Mouse (Mus musculus) kidney, embryonic 16.5 days (tissue): Measurements from ENCODE around the gene Abl2. TPM values are rescaled to one million over a fixed set of nuclear protein-coding genes. Genes with fewer than 3 reads are reported as not detected.

Experiments
- ATAC-seq: fragments of 200-750 bp; cut with Nextera tagmentation; 2 replicates; pipeline ENCODE4 v1.8.0; 2017; ENCODE audit warnings: moderate TSS enrichment; ENCODE audit not compliant: low FRiP score, low TSS enrichment
- H3K27ac ChIP-seq: fragments of 300-500 bp; sonication (generic); 2 replicates; pipeline ENCODE4 v1.5.1; 2014; ENCODE audit warnings: low read length
- H3K27me3 ChIP-seq: fragments of 300-500 bp; sonication (generic); 2 replicates; pipeline ENCODE4 v1.6.1; 2014; ENCODE audit warnings: low read length, control low read depth, mixed read lengths; ENCODE audit not compliant: insufficient read depth
- H3K36me3 ChIP-seq: fragments of 300-500 bp; sonication (generic); 2 replicates; pipeline ENCODE4 v1.6.1; 2014; ENCODE audit warnings: low read length, control low read depth, mixed read lengths; ENCODE audit not compliant: insufficient read depth
- H3K4me1 ChIP-seq: fragments of 300-500 bp; sonication (generic); 2 replicates; pipeline ENCODE4 v1.6.1; 2014; ENCODE audit warnings: low read length, control low read depth, mixed read lengths; ENCODE audit not compliant: insufficient read depth
- H3K4me2 ChIP-seq: fragments of 300-500 bp; sonication (generic); replicated peaks from 2 replicates; pipeline ENCODE4 v1.6.1; 2014; ENCODE audit warnings: low read depth, low read length
- H3K4me3 ChIP-seq: fragments of 300-500 bp; sonication (generic); 2 replicates; pipeline ENCODE4 v1.5.1; 2014; ENCODE audit warnings: mild to moderate bottlenecking, low read length
- H3K9ac ChIP-seq: fragments of 300-500 bp; sonication (generic); replicated peaks from 2 replicates; pipeline ENCODE4 v1.6.1; 2014; ENCODE audit warnings: low read length
- H3K9me3 ChIP-seq: fragments of 300-500 bp; sonication (generic); 2 replicates; pipeline ENCODE4 v1.6.1; 2016; ENCODE audit warnings: low read length, control low read depth
- WGBS: fragments of 180-500 bp; shearing (Covaris S2); extraction: QIAGEN DNeasy Blood & Tissue Kit; methylation state at CpG from one replicate; pipeline ENCODE4 v1.1.7; 2014; 5-methylcytosine and 5-hydroxymethylcytosine counted together
- polyA plus RNA-seq: library from polyadenylated mRNA; unstranded; fragments of >200 nt; fragmentation: Nextera tagmentation; extraction: Ambion mirVana; gene quantifications from 2 replicates; pipeline ENCODE4 v1.2.1, GENCODE M21; 2015

Gene Abl2
- polyA plus RNA-seq, 1 experiment from 2014 or later: 4.0 TPM

GRCm38 (mm10) chr1:156581149-156581548 lies 22.6 kb downstream of the Abl2 start:
- no peak for ATAC-seq
- Histone ChIP-seq H3K27me3 (no peaks in the 10 kb centered on the region), H3K4me2 (no peak overlapping the region), H3K4me1 (no peaks in the 10 kb centered on the region), H3K27ac (no peak overlapping the region), H3K4me3 (no peak overlapping the region), H3K9me3 (no peaks in the 10 kb centered on the region), H3K9ac (no peak overlapping the region), H3K36me3 (no peaks in the 10 kb centered on the region)
- WGBS: 57% methylated on average over 11 of the region's 11 CpGs

DNA sequence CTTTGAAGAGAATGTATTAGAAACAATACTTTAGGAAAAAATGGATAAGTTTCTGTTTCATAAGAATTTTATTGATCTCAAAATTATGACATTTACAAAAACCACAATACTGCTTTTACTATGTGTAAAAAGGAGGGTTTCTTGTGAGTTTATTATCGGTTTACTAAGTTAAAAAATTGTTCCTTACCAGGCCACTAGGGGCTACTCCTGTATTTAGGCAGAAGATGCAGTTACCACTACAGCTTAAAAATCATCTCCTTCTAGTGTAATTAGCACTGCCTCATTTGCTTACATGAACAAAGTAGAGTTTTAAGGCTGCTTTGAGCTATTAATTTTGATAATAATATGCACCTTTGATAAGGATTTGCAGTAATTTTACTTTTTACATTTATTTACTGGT lies 25.6 kb downstream of the Abl2 start:
- no peaks in the 10 kb centered on the region for H3K4me1 ChIP-seq
- 65% methylated on average over 1 of the region's 1 CpGs for WGBS
- no peak overlapping the region for H3K27ac ChIP-seq
- H3K4me2 ChIP-seq: no peak overlapping the region
- H3K9ac ChIP-seq: no peak overlapping the region
- no peaks in the 10 kb centered on the region for H3K9me3 ChIP-seq
- ATAC-seq: no peak
- no peaks in the 10 kb centered on the region for H3K27me3 ChIP-seq
- no peak overlapping the region for H3K4me3 ChIP-seq
- H3K36me3 ChIP-seq: no peaks in the 10 kb centered on the region

DNA sequence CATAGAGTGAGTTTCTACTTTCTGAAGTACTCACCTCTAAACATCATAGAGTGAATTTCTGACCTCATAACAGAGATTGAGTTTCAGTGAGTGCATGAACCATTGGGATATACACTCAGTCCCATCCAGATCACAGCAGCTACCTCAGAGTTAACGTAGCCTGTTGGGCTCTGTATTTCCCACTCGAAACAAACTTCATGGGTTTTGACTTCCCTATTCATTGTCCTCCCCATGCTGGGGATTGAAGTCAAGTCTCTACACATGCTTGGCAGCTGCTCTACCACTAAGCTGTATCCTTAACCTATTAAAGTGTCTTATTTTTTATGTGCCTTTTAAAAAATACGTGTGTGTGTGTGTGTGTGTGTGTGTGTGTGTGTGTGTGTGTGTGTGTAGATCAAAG lies 26.9 kb downstream of the Abl2 start:
- 76% methylated on average over 3 of the region's 3 CpGs for WGBS

DNA sequence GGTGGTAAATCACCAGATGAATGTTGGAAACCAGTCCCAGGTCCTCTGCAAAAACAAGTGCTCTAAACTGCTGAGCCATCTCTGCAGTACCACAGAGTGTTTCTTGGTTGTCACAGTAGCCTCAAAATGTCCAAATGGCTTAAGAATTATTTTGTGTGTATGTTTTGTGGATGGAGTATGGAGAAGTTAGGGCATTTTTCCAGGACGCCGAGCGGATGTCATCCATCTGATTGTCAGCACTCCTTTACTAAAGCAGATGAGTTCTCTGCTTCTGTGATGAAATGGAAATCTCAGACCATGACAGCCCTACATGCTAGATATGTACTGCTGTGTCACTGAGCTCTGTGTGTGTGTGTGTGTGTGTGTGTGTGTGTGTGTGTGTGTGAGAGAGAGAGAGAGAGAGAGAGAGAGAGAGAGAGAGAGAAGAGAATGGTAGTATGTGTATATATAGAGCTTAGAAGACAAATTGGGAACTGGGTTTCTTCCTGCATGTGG lies 31.3 kb downstream of the Abl2 start:
- no peak overlapping the region for H3K4me3 ChIP-seq
- whole genome bisulfite sequencing: 78% methylated on average over 3 of the region's 3 CpGs
- no peak overlapping the region for H3K27ac ChIP-seq
- ATAC-seq: no peak
- no peaks in the 10 kb centered on the region for H3K4me1 ChIP-seq
- no peaks in the 10 kb centered on the region for H3K9me3 ChIP-seq
- H3K9ac ChIP-seq: no peak overlapping the region
- H3K36me3 ChIP-seq: no peaks in the 10 kb centered on the region
- H3K4me2 ChIP-seq: no peak overlapping the region
- H3K27me3 ChIP-seq: no peaks in the 10 kb centered on the region

More for the DNA sequence above, 26.9 kb downstream of the Abl2 start:
- H3K9ac ChIP-seq: no peak overlapping the region
- H3K27me3 ChIP-seq: no peaks in the 10 kb centered on the region
- H3K27ac ChIP-seq: no peak overlapping the region
- no peaks in the 10 kb centered on the region for H3K4me1 ChIP-seq
- H3K36me3 ChIP-seq: no peaks in the 10 kb centered on the region
- no peak overlapping the region for H3K4me3 ChIP-seq
- H3K4me2 ChIP-seq: no peak overlapping the region
- no peaks in the 10 kb centered on the region for H3K9me3 ChIP-seq
- ATAC-seq: no peak

GRCm38 (mm10) chr1:156590357-156590756 lies 31.8 kb downstream of the Abl2 start:
- Histone ChIP-seq H3K36me3 (no peaks in the 10 kb centered on the region), H3K9me3 (no peaks in the 10 kb centered on the region), H3K27me3 (no peaks in the 10 kb centered on the region), H3K27ac (no peak overlapping the region), H3K4me1 (no peaks in the 10 kb centered on the region), H3K4me3 (no peak overlapping the region), H3K4me2 (no peak overlapping the region), H3K9ac (no peak overlapping the region)
- 24% methylated on average over 1 of the region's 1 CpGs for WGBS
- 0 out of 2 replicates have a peak, but pooled peaks have one; percentile 27 for ATAC-seq

DNA sequence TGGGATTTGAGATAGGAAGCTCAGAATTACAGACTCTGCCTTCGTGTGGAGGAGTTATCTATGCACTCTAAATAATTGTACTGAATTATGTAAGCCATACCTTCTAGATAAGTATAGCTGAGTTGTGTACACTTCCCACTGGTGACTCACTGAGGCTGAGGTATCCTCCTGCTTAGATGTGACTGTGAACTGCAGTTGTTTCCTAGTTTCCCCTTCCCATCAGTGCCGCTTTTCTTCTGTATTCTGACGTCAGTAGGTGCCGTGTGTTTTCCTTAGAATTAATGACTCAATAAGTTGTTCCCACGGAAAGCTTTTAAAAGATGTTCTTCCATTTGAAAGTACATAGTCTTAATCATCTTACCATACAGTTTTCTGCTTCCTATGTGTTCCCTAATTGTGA lies 34.7 kb downstream of the Abl2 start:
- Histone ChIP-seq H3K4me3 (no peak overlapping the region), H3K9me3 (no peaks in the 10 kb centered on the region), H3K4me1 (no peaks in the 10 kb centered on the region), H3K27ac (no peak overlapping the region), H3K27me3 (no peaks in the 10 kb centered on the region), H3K36me3 (no peaks in the 10 kb centered on the region), H3K9ac (no peak overlapping the region), H3K4me2 (no peak overlapping the region)
- WGBS: 70% methylated on average over 5 of the region's 5 CpGs
- ATAC-seq: no peak

- H3K4me1 ChIP-seq: no peaks in the 10 kb centered on the region
- no peaks in the 10 kb centered on the region for H3K36me3 ChIP-seq
- no peaks in the 10 kb centered on the region for H3K27me3 ChIP-seq
- H3K27ac ChIP-seq: no peak overlapping the region
- ATAC-seq: 0 out of 2 replicates have a peak, but pooled peaks have one; percentile 49
- no peak overlapping the region for H3K4me3 ChIP-seq
- 59% methylated on average over 4 of the region's 4 CpGs for WGBS
- H3K9ac ChIP-seq: no peak overlapping the region
- H3K4me2 ChIP-seq: no peak overlapping the region
- H3K9me3 ChIP-seq: no peaks in the 10 kb centered on the region
These were observed 38.5 kb downstream of the Abl2 start for GRCm38 (mm10) chr1:156597089-156597488.

DNA sequence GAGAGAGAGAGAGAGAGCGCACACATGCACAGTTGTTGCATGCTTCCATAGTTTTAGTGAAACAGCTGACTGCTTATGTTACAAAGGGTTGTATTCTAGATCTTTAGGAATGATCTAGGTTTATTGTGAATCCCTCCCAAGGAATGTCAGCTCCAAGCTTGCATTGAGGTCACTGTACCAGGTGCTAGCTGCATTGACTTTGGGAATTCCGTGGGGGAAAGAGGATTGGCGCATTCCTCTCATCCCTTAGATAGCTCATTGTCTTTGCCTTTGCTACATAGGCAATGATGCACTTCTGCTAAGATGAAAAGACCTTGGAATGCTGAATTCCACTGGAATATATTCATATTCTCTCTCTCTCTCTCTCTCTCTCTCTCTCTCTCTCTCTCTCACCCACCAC lies 44.0 kb downstream of the Abl2 start:
- ATAC-seq: no peak
- H3K4me2 ChIP-seq: no peak overlapping the region
- H3K9me3 ChIP-seq: no peaks in the 10 kb centered on the region
- H3K4me1 ChIP-seq: peaks cover 3% of the 10 kb centered on the region; the same call in 1 of the 2 replicates
- H3K9ac ChIP-seq: no peak overlapping the region
- no peaks in the 10 kb centered on the region for H3K36me3 ChIP-seq
- H3K4me3 ChIP-seq: no peak overlapping the region
- H3K27ac ChIP-seq: no peak overlapping the region
- 82% methylated on average over 3 of the region's 3 CpGs for WGBS
- no peaks in the 10 kb centered on the region for H3K27me3 ChIP-seq

DNA sequence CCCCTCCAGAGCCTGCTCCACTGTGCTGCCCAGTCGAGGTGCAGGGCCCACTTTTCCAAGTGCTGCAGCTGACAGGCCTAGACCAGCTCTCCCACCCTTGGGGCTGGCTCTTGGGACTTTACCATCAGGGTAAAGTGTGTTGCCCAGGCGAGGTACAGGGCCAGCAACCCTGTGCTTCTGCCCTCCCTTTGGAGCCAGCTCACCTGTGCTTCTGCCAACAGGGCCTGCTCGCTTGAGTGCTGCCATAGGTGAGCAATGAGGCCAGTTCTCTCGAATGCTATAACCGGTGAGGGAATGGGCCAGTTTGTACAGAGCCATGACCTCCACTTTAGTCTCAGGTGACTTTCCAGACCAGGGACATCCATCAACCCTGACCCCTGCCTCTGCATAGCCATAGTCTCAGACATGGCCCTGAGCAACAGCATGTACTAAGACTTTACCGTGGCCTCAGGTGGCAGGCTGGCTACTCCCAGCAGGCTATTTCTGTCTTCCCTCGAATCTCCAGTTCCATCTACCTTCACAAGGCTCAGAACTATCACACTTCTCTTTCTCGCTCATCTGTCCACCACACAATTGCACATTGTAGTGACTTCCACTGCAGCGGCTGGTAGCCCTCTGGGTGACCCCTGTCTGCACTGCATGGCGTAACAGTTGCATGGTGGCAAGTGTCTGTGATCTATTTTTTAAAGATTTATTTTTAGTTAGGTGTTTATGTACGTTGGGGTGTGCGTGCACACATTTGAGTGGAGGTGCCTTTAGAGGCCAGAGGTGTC lies 46.7 kb downstream of the Abl2 start:
- 66% methylated on average over 12 of the region's 12 CpGs for WGBS
- Histone ChIP-seq H3K27ac (no peak overlapping the region), H3K27me3 (no peaks in the 10 kb centered on the region), H3K4me3 (no peak overlapping the region), H3K36me3 (no peaks in the 10 kb centered on the region), H3K9ac (no peak overlapping the region), H3K9me3 (no peaks in the 10 kb centered on the region), H3K4me2 (no peak overlapping the region), H3K4me1 (peaks cover 10% of the 10 kb centered on the region; the same call in 1 of the 2 replicates)
- peak; percentile 27; the same call in 1 of the 2 replicates for ATAC-seq

DNA sequence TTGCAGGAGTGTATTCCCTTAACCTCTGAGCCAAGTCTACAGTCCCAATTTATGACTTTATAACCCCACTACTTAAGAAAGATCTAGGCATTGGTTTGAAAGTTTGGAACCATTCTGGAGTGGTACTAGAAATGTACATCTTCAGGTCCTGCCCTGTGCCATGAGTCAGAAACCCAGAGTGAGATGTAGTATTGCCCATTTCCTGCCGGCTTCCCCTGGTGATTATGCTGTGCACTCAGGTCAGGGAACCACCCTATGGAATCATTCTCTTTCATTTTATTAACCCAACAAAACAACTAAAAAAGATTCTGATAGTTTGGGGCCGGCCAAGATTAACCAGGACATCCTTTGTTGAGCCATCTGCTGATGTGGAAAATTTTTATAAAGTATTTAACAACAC lies 47.4 kb downstream of the Abl2 start:
- no peak for ATAC-seq
- H3K27me3 ChIP-seq: no peaks in the 10 kb centered on the region
- H3K4me3 ChIP-seq: no peak overlapping the region
- H3K4me2 ChIP-seq: no peak overlapping the region
- 85% methylated on average over 2 of the region's 2 CpGs for WGBS
- peaks cover 10% of the 10 kb centered on the region; the same call in 1 of the 2 replicates for H3K4me1 ChIP-seq
- no peak overlapping the region for H3K9ac ChIP-seq
- no peaks in the 10 kb centered on the region for H3K36me3 ChIP-seq
- H3K27ac ChIP-seq: no peak overlapping the region
- H3K9me3 ChIP-seq: no peaks in the 10 kb centered on the region
